Mouse (Mus musculus) stomach, embryonic 14.5 days (tissue): ENCODE measurements around the gene Irf4. TPM values are rescaled to one million over a fixed set of nuclear protein-coding genes. Genes with fewer than 3 reads are reported as not detected.

Experiments used
- ATAC-seq: fragments of 200-750 bp; cut with Nextera tagmentation; 2 replicates; pipeline ENCODE4 v1.8.0; 2017; ENCODE audit warnings: low read depth, moderate TSS enrichment; ENCODE audit not compliant: insufficient number of reproducible peaks, insufficient read depth, low FRiP score
- H3K27ac ChIP-seq: fragments of 300-500 bp; sonication (generic); 2 replicates; pipeline ENCODE4 v1.5.1; 2014; ENCODE audit warnings: mild to moderate bottlenecking, low read length, moderate library complexity, mixed read lengths
- H3K27me3 ChIP-seq: fragments of 300-500 bp; sonication (generic); 2 replicates; pipeline ENCODE4 v1.6.1; 2014; ENCODE audit warnings: low read length, control low read depth, mixed read lengths; ENCODE audit not compliant: control insufficient read depth, insufficient read depth
- H3K36me3 ChIP-seq: fragments of 300-500 bp; sonication (generic); 2 replicates; pipeline ENCODE4 v1.6.1; 2014; ENCODE audit warnings: mild to moderate bottlenecking, control low read depth, low read length, moderate library complexity, mixed read lengths; ENCODE audit not compliant: control insufficient read depth, insufficient read depth
- H3K4me1 ChIP-seq: fragments of 300-500 bp; sonication (generic); 2 replicates; pipeline ENCODE4 v1.6.1; 2014; ENCODE audit warnings: low read length, control low read depth, mixed read lengths; ENCODE audit not compliant: control insufficient read depth, insufficient read depth
- H3K4me2 ChIP-seq: fragments of 300-500 bp; sonication (generic); replicated peaks from 2 replicates; pipeline ENCODE4 v1.6.1; 2014; ENCODE audit warnings: low read depth, low read length, control low read depth
- H3K4me3 ChIP-seq: fragments of 300-500 bp; sonication (generic); 2 replicates; pipeline ENCODE4 v1.5.1; 2014; ENCODE audit warnings: low read depth, low read length, control low read depth
- H3K9ac ChIP-seq: fragments of 300-500 bp; sonication (generic); replicated peaks from 2 replicates; pipeline ENCODE4 v1.6.1; 2014; ENCODE audit warnings: low read depth, mild to moderate bottlenecking, control low read depth, low read length, moderate library complexity, mixed read lengths
- H3K9me3 ChIP-seq: fragments of 300-500 bp; sonication (generic); 2 replicates; pipeline ENCODE4 v1.6.1; 2016; ENCODE audit warnings: low read depth, low read length, control low read depth; ENCODE audit not compliant: control insufficient read depth
- WGBS: fragments of 180-500 bp; shearing (Covaris S2); extraction: QIAGEN DNeasy Blood & Tissue Kit; methylation state at CpG from one replicate; pipeline ENCODE4 v1.1.7; 2014; 5-methylcytosine and 5-hydroxymethylcytosine counted together
- polyA plus RNA-seq: library from polyadenylated mRNA; unstranded; fragments of >200 nt; fragmentation: Nextera tagmentation; extraction: Ambion mirVana; gene quantifications from 2 replicates; pipeline ENCODE4 v1.2.1, GENCODE M21; 2014

Irf4 gene
- polyA plus RNA-seq, 1 experiment from 2014 or later, result 0.10 TPM

GRCm38 (mm10) chr13:30715060-30715459, 34.0 kb upstream of the Irf4 start:
- no peaks in the 10 kb centered on the region for H3K27me3 ChIP-seq
- no peak overlapping the region for H3K9ac ChIP-seq
- H3K9me3 ChIP-seq, result no peaks in the 10 kb centered on the region
- ATAC-seq, result no peak
- H3K4me2 ChIP-seq, result no peak overlapping the region
- WGBS, result 80% methylated on average over 7 of the region's 7 CpGs
- H3K36me3 ChIP-seq, result no peaks in the 10 kb centered on the region
- H3K4me1 ChIP-seq, result no peaks in the 10 kb centered on the region
- no peak overlapping the region for H3K4me3 ChIP-seq
- no peak overlapping the region for H3K27ac ChIP-seq

- Histone ChIP-seq H3K9ac (no peak overlapping the region), H3K4me3 (no peak overlapping the region), H3K4me1 (no peaks in the 10 kb centered on the region), H3K9me3 (no peaks in the 10 kb centered on the region), H3K27ac (no peak overlapping the region), H3K36me3 (no peaks in the 10 kb centered on the region), H3K4me2 (no peak overlapping the region), H3K27me3 (no peaks in the 10 kb centered on the region)
- WGBS, result 82% methylated on average over 4 of the region's 4 CpGs
- no peak for ATAC-seq
These were observed 33.5 kb upstream of the Irf4 start for GRCm38 (mm10) chr13:30715573-30715972.

GRCm38 (mm10) chr13:30716611-30717010, 32.4 kb upstream of the Irf4 start:
- Histone ChIP-seq H3K27me3 (no peaks in the 10 kb centered on the region), H3K9ac (no peak overlapping the region), H3K4me3 (no peak overlapping the region), H3K27ac (no peak overlapping the region), H3K4me2 (no peak overlapping the region), H3K36me3 (no peaks in the 10 kb centered on the region), H3K9me3 (no peaks in the 10 kb centered on the region), H3K4me1 (no peaks in the 10 kb centered on the region)
- ATAC-seq, result no peak
- WGBS, result 75% methylated on average over 5 of the region's 5 CpGs

- Histone ChIP-seq H3K27ac (no peak overlapping the region), H3K9me3 (no peaks in the 10 kb centered on the region), H3K9ac (no peak overlapping the region), H3K27me3 (no peaks in the 10 kb centered on the region), H3K36me3 (no peaks in the 10 kb centered on the region), H3K4me2 (no peak overlapping the region), H3K4me1 (peaks cover 3% of the 10 kb centered on the region; the same call in 1 of the 2 replicates), H3K4me3 (no peak overlapping the region)
- WGBS, result 7% methylated on average over 7 of the region's 7 CpGs
- ATAC-seq, result no peak
These were observed 26.4 kb upstream of the Irf4 start for GRCm38 (mm10) chr13:30722601-30723000.

GRCm38 (mm10) chr13:30723258-30723657, 25.8 kb upstream of the Irf4 start:
- no peaks in the 10 kb centered on the region for H3K36me3 ChIP-seq
- peaks cover 3% of the 10 kb centered on the region; the same call in 1 of the 2 replicates for H3K4me1 ChIP-seq
- no peak overlapping the region for H3K4me2 ChIP-seq
- 18% methylated on average over 5 of the region's 5 CpGs for WGBS
- no peak for ATAC-seq
- H3K27me3 ChIP-seq, result no peaks in the 10 kb centered on the region
- H3K4me3 ChIP-seq, result no peak overlapping the region
- H3K9ac ChIP-seq, result no peak overlapping the region
- no peaks in the 10 kb centered on the region for H3K9me3 ChIP-seq
- H3K27ac ChIP-seq, result no peak overlapping the region

GRCm38 (mm10) chr13:30723858-30724257, 25.2 kb upstream of the Irf4 start:
- Histone ChIP-seq H3K36me3 (no peaks in the 10 kb centered on the region), H3K9me3 (no peaks in the 10 kb centered on the region), H3K9ac (no peak overlapping the region), H3K4me1 (peaks cover 3% of the 10 kb centered on the region; the same call in 1 of the 2 replicates), H3K4me2 (no peak overlapping the region), H3K27me3 (no peaks in the 10 kb centered on the region), H3K4me3 (no peak overlapping the region), H3K27ac (no peak overlapping the region)
- WGBS, result 55% methylated on average over 8 of the region's 8 CpGs
- no peak for ATAC-seq

- Histone ChIP-seq H3K27ac (no peak overlapping the region), H3K4me1 (peaks cover 3% of the 10 kb centered on the region; the same call in 1 of the 2 replicates), H3K36me3 (no peaks in the 10 kb centered on the region), H3K4me2 (no peak overlapping the region), H3K9me3 (no peaks in the 10 kb centered on the region), H3K9ac (no peak overlapping the region), H3K4me3 (no peak overlapping the region), H3K27me3 (no peaks in the 10 kb centered on the region)
- ATAC-seq, result no peak
- WGBS, result 22% methylated on average over 7 of the region's 7 CpGs
These were observed 24.2 kb upstream of the Irf4 start for GRCm38 (mm10) chr13:30724691-30725271.

GRCm38 (mm10) chr13:30726879-30727278, 22.1 kb upstream of the Irf4 start:
- peaks cover 3% of the 10 kb centered on the region; the same call in 1 of the 2 replicates for H3K4me1 ChIP-seq
- no peak overlapping the region for H3K27ac ChIP-seq
- no peak overlapping the region for H3K4me2 ChIP-seq
- ATAC-seq, result no peak
- WGBS, result 87% methylated on average over 4 of the region's 4 CpGs
- H3K36me3 ChIP-seq, result no peaks in the 10 kb centered on the region
- H3K9ac ChIP-seq, result no peak overlapping the region
- no peak overlapping the region for H3K4me3 ChIP-seq
- H3K9me3 ChIP-seq, result no peaks in the 10 kb centered on the region
- no peaks in the 10 kb centered on the region for H3K27me3 ChIP-seq

- no peak overlapping the region for H3K4me3 ChIP-seq
- 93% methylated on average over 7 of the region's 7 CpGs for WGBS
- no peak overlapping the region for H3K27ac ChIP-seq
- no peaks in the 10 kb centered on the region for H3K4me1 ChIP-seq
- no peaks in the 10 kb centered on the region for H3K9me3 ChIP-seq
- H3K4me2 ChIP-seq, result no peak overlapping the region
- H3K27me3 ChIP-seq, result no peaks in the 10 kb centered on the region
- no peaks in the 10 kb centered on the region for H3K36me3 ChIP-seq
- ATAC-seq, result no peak
- no peak overlapping the region for H3K9ac ChIP-seq
These were observed 20.9 kb upstream of the Irf4 start for GRCm38 (mm10) chr13:30728155-30728554.
